Mouse (Mus musculus) lung, embryonic 15.5 days (tissue): ENCODE data around the gene Copa. TPM values are rescaled to one million over a fixed set of nuclear protein-coding genes. Genes with fewer than 3 reads are reported as not detected.
A peak's percentile ranks its signal among the peaks of the same experiment; 100 is the strongest.

Experiments used
- ATAC-seq: fragments of 200-750 bp; cut with Nextera tagmentation; 2 replicates; pipeline ENCODE4 v1.8.0; 2017; ENCODE audit warnings: moderate number of reproducible peaks, borderline replicate concordance; ENCODE audit not compliant: low FRiP score, low TSS enrichment; ENCODE audit errors: extremely low read depth
- H3K27ac ChIP-seq: fragments of 300-500 bp; sonication (generic); 2 replicates; pipeline ENCODE4 v1.5.1; 2015; ENCODE audit warnings: moderate library complexity, mild to moderate bottlenecking, inconsistent platforms
- H3K27me3 ChIP-seq: fragments of 300-500 bp; sonication (generic); 2 replicates; pipeline ENCODE4 v1.6.1; 2015; ENCODE audit warnings: inconsistent platforms
- H3K36me3 ChIP-seq: fragments of 300-500 bp; sonication (generic); 2 replicates; pipeline ENCODE4 v1.6.1; 2015; ENCODE audit warnings: inconsistent platforms
- H3K4me1 ChIP-seq: fragments of 300-500 bp; sonication (generic); 2 replicates; pipeline ENCODE4 v1.6.1; 2015; ENCODE audit warnings: inconsistent platforms
- H3K4me2 ChIP-seq: fragments of 300-500 bp; sonication (generic); 2 replicates; pipeline ENCODE4 v1.6.1; 2015; ENCODE audit warnings: inconsistent platforms, mild to moderate bottlenecking, moderate library complexity
- H3K4me3 ChIP-seq: fragments of 300-500 bp; sonication (generic); 2 replicates; pipeline ENCODE4 v1.5.1; 2015; ENCODE audit warnings: mild to moderate bottlenecking, inconsistent platforms
- H3K9ac ChIP-seq: fragments of 300-500 bp; sonication (generic); 2 replicates; pipeline ENCODE4 v1.6.1; 2015; ENCODE audit warnings: inconsistent platforms
- H3K9me3 ChIP-seq: fragments of 300-500 bp; sonication (generic); 2 replicates; pipeline ENCODE4 v1.6.1; 2016; ENCODE audit warnings: inconsistent platforms
- WGBS: fragments of 180-500 bp; shearing (Covaris S2); methylation state at CpG from one replicate; pipeline ENCODE4 v1.1.7; 2015; 5-methylcytosine and 5-hydroxymethylcytosine counted together
- polyA plus RNA-seq: library from polyadenylated mRNA; unstranded; fragments of >200 nt; fragmentation: Nextera tagmentation; extraction: Ambion mirVana; gene quantifications from 2 replicates; pipeline ENCODE4 v1.2.1, GENCODE M21; 2015

Gene Copa
- polyA plus RNA-seq: 229 and 235 TPM in 2 replicates

GRCm38 (mm10) chr1:172082101-172082898 is at the start of gene Copa, which contains the start of gene Ncstn:
Copa (plus strand) TSS chr1:172082529.
Ncstn (minus strand) TSS chr1:172082795.
- Histone ChIP-seq H3K27ac (peak within 1 kb of the TSS; percentile 67), H3K4me2 (peak within 1 kb of the TSS; percentile 48), H3K36me3 (peaks cover 19% of the 10 kb centered on the region), H3K9ac (peak within 1 kb of the TSS; percentile 78), H3K9me3 (no peaks in the 10 kb centered on the region), H3K27me3 (no peaks in the 10 kb centered on the region), H3K4me1 (peaks cover 24% of the 10 kb centered on the region), H3K4me3 (peak within 1 kb of the TSS; percentile 77)
- ATAC-seq: peak; percentile 97
- WGBS: under 1% methylated on average over 40 of the region's 40 CpGs

- no peaks in the 10 kb centered on the region for H3K9me3 ChIP-seq
- no peak for ATAC-seq
- no peak overlapping the region for H3K9ac ChIP-seq
- H3K4me1 ChIP-seq: no peaks in the 10 kb centered on the region; the same call in 1 of the 2 replicates
- H3K36me3 ChIP-seq: no peaks in the 10 kb centered on the region
- H3K4me3 ChIP-seq: no peak overlapping the region
- H3K4me2 ChIP-seq: no peak overlapping the region
- WGBS: 69% methylated on average over 8 of the region's 8 CpGs
- H3K27me3 ChIP-seq: peaks cover 9% of the 10 kb centered on the region; the same call in 1 of the 2 replicates
- no peak overlapping the region for H3K27ac ChIP-seq
Measured at GRCm38 (mm10) chr1:172046410-172046809, 35.9 kb upstream of the Copa start.

- Histone ChIP-seq H3K9me3 (no peaks in the 10 kb centered on the region), H3K4me3 (no peak overlapping the region), H3K9ac (no peak overlapping the region), H3K4me2 (no peak overlapping the region), H3K27me3 (peaks cover 14% of the 10 kb centered on the region), H3K4me1 (no peaks in the 10 kb centered on the region; the same call in 1 of the 2 replicates), H3K36me3 (no peaks in the 10 kb centered on the region), H3K27ac (no peak overlapping the region)
- WGBS: 10% methylated on average over 5 of the region's 5 CpGs
- peak; percentile 61; the same call in 1 of the 2 replicates for ATAC-seq
Measured at GRCm38 (mm10) chr1:172046938-172047337, 35.4 kb upstream of the Copa start.

- H3K4me1 ChIP-seq: peaks cover 4% of the 10 kb centered on the region
- H3K36me3 ChIP-seq: no peaks in the 10 kb centered on the region
- H3K27me3 ChIP-seq: peaks cover 26% of the 10 kb centered on the region
- no peak overlapping the region for H3K27ac ChIP-seq
- H3K9ac ChIP-seq: no peak overlapping the region
- no peaks in the 10 kb centered on the region for H3K9me3 ChIP-seq
- ATAC-seq: no peak
- peak overlapping the region; percentile 11; the same call in 1 of the 2 replicates for H3K4me3 ChIP-seq
- WGBS: 23% methylated on average over 6 of the region's 6 CpGs
- peak overlapping the region; percentile 34 for H3K4me2 ChIP-seq
Measured at GRCm38 (mm10) chr1:172048241-172048734, 34.0 kb upstream of the Copa start.

GRCm38 (mm10) chr1:172049131-172049782 is 33.1 kb upstream of the Copa start:
- no peak overlapping the region for H3K9ac ChIP-seq
- no peak overlapping the region for H3K27ac ChIP-seq
- no peak overlapping the region for H3K4me2 ChIP-seq
- ATAC-seq: no peak
- peaks cover 36% of the 10 kb centered on the region for H3K27me3 ChIP-seq
- no peaks in the 10 kb centered on the region for H3K36me3 ChIP-seq
- WGBS: 26% methylated on average over 13 of the region's 13 CpGs
- no peaks in the 10 kb centered on the region for H3K9me3 ChIP-seq
- H3K4me3 ChIP-seq: no peak overlapping the region
- peaks cover 13% of the 10 kb centered on the region for H3K4me1 ChIP-seq

GRCm38 (mm10) chr1:172052766-172053279 is 29.5 kb upstream of the Copa start:
- H3K4me1 ChIP-seq: peaks cover 14% of the 10 kb centered on the region
- WGBS: 9% methylated on average over 10 of the region's 10 CpGs
- H3K9me3 ChIP-seq: no peaks in the 10 kb centered on the region
- no peak overlapping the region for H3K27ac ChIP-seq
- no peak for ATAC-seq
- H3K4me3 ChIP-seq: no peak overlapping the region
- no peaks in the 10 kb centered on the region for H3K36me3 ChIP-seq
- H3K4me2 ChIP-seq: peak overlapping the region; percentile 73
- peaks cover 59% of the 10 kb centered on the region for H3K27me3 ChIP-seq
- H3K9ac ChIP-seq: no peak overlapping the region

GRCm38 (mm10) chr1:172053541-172054440 is 28.5 kb upstream of the Copa start:
- 0 out of 2 replicates have a peak, but pooled peaks have one; percentile 17 for ATAC-seq
- 2% methylated on average over 42 of the region's 42 CpGs for WGBS
- H3K9ac ChIP-seq: peak overlapping the region; percentile 5; the same call in 1 of the 2 replicates
- peaks cover 59% of the 10 kb centered on the region for H3K27me3 ChIP-seq
- peaks cover 14% of the 10 kb centered on the region for H3K4me1 ChIP-seq
- H3K4me3 ChIP-seq: peak overlapping the region; percentile 34
- H3K36me3 ChIP-seq: no peaks in the 10 kb centered on the region
- no peak overlapping the region for H3K27ac ChIP-seq
- H3K4me2 ChIP-seq: peak overlapping the region; percentile 73
- H3K9me3 ChIP-seq: no peaks in the 10 kb centered on the region

- 61% methylated on average over 4 of the region's 4 CpGs for WGBS
- no peak overlapping the region for H3K27ac ChIP-seq
Measured at GRCm38 (mm10) chr1:172056251-172056650, 26.1 kb upstream of the Copa start.

GRCm38 (mm10) chr1:172057491-172057921 is 24.8 kb upstream of the Copa start, which contains the start of gene Nhlh1:
Nhlh1 (minus strand) TSS chr1:172057573.
- Histone ChIP-seq H3K9ac (no peak within 1 kb of the TSS), H3K27me3 (peaks cover 45% of the 10 kb centered on the region), H3K4me3 (no peak within 1 kb of the TSS), H3K9me3 (no peaks in the 10 kb centered on the region), H3K27ac (no peak within 1 kb of the TSS), H3K4me1 (peaks cover 14% of the 10 kb centered on the region), H3K4me2 (no peak within 1 kb of the TSS), H3K36me3 (no peaks in the 10 kb centered on the region)
- no peak for ATAC-seq
- WGBS: 50% methylated on average over 1 of the region's 2 CpGs

More at GRCm38 (mm10) chr1:172056251-172056650, 26.1 kb upstream of the Copa start:
- H3K4me1 ChIP-seq: peaks cover 14% of the 10 kb centered on the region
- no peaks in the 10 kb centered on the region for H3K9me3 ChIP-seq
- peaks cover 55% of the 10 kb centered on the region for H3K27me3 ChIP-seq
- no peak overlapping the region for H3K9ac ChIP-seq
- H3K36me3 ChIP-seq: no peaks in the 10 kb centered on the region
- H3K4me2 ChIP-seq: no peak overlapping the region
- ATAC-seq: no peak
- H3K4me3 ChIP-seq: no peak overlapping the region

- no peak overlapping the region for H3K4me2 ChIP-seq
- H3K4me3 ChIP-seq: no peak overlapping the region
- no peak overlapping the region for H3K9ac ChIP-seq
- no peaks in the 10 kb centered on the region for H3K36me3 ChIP-seq
- H3K9me3 ChIP-seq: no peaks in the 10 kb centered on the region
- H3K27me3 ChIP-seq: peaks cover 38% of the 10 kb centered on the region
- 63% methylated on average over 6 of the region's 6 CpGs for WGBS
- no peak for ATAC-seq
- peaks cover 10% of the 10 kb centered on the region for H3K4me1 ChIP-seq
- no peak overlapping the region for H3K27ac ChIP-seq
Measured at GRCm38 (mm10) chr1:172058321-172058720, 24.0 kb upstream of the Copa start.

- Histone ChIP-seq H3K4me2 (no peak overlapping the region), H3K9me3 (no peaks in the 10 kb centered on the region), H3K9ac (no peak overlapping the region), H3K4me3 (no peak overlapping the region), H3K27me3 (peaks cover 32% of the 10 kb centered on the region), H3K27ac (no peak overlapping the region), H3K4me1 (peaks cover 4% of the 10 kb centered on the region), H3K36me3 (no peaks in the 10 kb centered on the region)
- no peak for ATAC-seq
- WGBS: 61% methylated on average over 7 of the region's 7 CpGs
Measured at GRCm38 (mm10) chr1:172058874-172059273, 23.5 kb upstream of the Copa start.
